Mouse (Mus musculus) thymus, adult 2 months (tissue): ENCODE results near the gene Fam20c. TPM values are rescaled to one million over a fixed set of nuclear protein-coding genes. Genes with fewer than 3 reads are reported as not detected.

Experiments used
- DNase-seq: peaks from one replicate; pipeline ENCODE4 v3.0.0; 2021
- H3K27ac ChIP-seq: fragments of 200-500 bp; 2 replicates; pipeline ENCODE4 v1.5.1; 2012; ENCODE audit warnings: low read length, control low read depth; ENCODE audit not compliant: control insufficient read depth, insufficient read depth
- H3K27me3 ChIP-seq: fragments of 200-500 bp; 2 replicates; pipeline ENCODE4 v1.6.1; 2012; ENCODE audit warnings: mild to moderate bottlenecking, low read length, moderate library complexity, mixed read lengths; ENCODE audit not compliant: control insufficient read depth, insufficient read depth
- H3K36me3 ChIP-seq: fragments of 200-500 bp; 2 replicates; pipeline ENCODE4 v1.6.1; 2012; ENCODE audit warnings: mild to moderate bottlenecking, low read length, moderate library complexity; ENCODE audit not compliant: control insufficient read depth, insufficient read depth
- H3K4me1 ChIP-seq: fragments of 200-500 bp; replicated peaks from 2 replicates; pipeline ENCODE4 v1.6.1; 2012; ENCODE audit warnings: low read length; ENCODE audit not compliant: control insufficient read depth, insufficient read depth
- H3K4me3 ChIP-seq: fragments of 200-500 bp; 2 replicates; pipeline ENCODE4 v1.5.1; 2012; ENCODE audit warnings: mild to moderate bottlenecking, low read length, control low read depth, moderate library complexity; ENCODE audit not compliant: control insufficient read depth, insufficient read depth
- CTCF ChIP-seq: fragments of 200-500 bp; IDR thresholded peaks from 2 replicates; pipeline ENCODE4 v1.5.1; 2012; ENCODE audit warnings: mild to moderate bottlenecking, control low read depth, low read length, moderate library complexity, borderline replicate concordance; ENCODE audit not compliant: control insufficient read depth, poor library complexity, insufficient read depth; ENCODE audit errors: extremely low read depth
- POLR2A ChIP-seq: fragments of 200-500 bp; IDR thresholded peaks from 2 replicates; pipeline ENCODE4 v1.6.1; 2012; ENCODE audit warnings: mild to moderate bottlenecking, low read length, control low read depth, moderate library complexity; ENCODE audit not compliant: control insufficient read depth, poor library complexity, insufficient read depth; ENCODE audit errors: extremely low read depth
- WGBS: fragments of 180-500 bp; shearing (Covaris S2); methylation state at CpG from one replicate; pipeline ENCODE4 v1.1.7; 2018; 5-methylcytosine and 5-hydroxymethylcytosine counted together
- polyA plus RNA-seq: library from polyadenylated mRNA; depleted of rRNA; stranded (reverse); fragments of >200 nt; gene quantifications from 2 replicates; pipeline ENCODE4 v1.2.3, GENCODE M21; 2012

The Fam20c gene
- polyA plus RNA-seq, 1 experiment: 11.0 TPM

GRCm38 (mm10) chr5:138790954-138791480 is 36.7 kb downstream of the Fam20c start:
- H3K4me1 ChIP-seq: no peaks in the 10 kb centered on the region
- H3K36me3 ChIP-seq: no peaks in the 10 kb centered on the region
- H3K27me3 ChIP-seq: no peaks in the 10 kb centered on the region
- no peak overlapping the region for H3K27ac ChIP-seq
- 94% methylated on average over 11 of the region's 11 CpGs for WGBS
- DNase-seq: no peak
- no peak for TF ChIP-seq POLR2A
- TF ChIP-seq CTCF: no peak
- H3K4me3 ChIP-seq: no peak overlapping the region

DNA sequence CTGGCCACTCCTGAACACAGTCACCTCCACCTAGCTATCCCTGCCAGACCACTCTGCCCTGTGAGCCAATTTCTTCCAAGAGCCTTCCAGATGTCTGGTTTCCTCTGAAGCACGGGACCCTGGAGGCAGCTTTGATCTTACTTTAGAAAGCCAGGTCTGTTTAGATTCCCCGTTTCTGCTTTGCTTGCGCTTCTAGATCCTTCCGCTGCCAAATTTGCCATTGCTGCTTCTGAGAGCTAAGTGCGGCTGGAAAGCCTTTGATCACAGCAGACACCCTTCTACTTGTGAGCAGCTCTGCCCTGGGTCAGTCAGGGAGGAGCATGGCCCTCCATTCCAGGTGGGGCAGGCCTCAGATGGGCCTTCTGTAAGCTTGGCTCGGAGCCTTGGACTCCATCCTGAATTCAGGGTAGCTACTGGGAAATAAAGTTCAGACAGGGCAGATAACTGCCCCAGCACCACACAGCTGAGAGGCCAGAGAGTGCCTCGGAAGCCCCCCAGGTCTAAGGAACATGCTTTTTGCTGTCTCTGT is 47.3 kb downstream of the Fam20c start:
- TF ChIP-seq CTCF (no peak), POLR2A (no peak)
- Histone ChIP-seq H3K4me3 (no peak overlapping the region), H3K36me3 (no peaks in the 10 kb centered on the region), H3K27ac (no peak overlapping the region), H3K27me3 (no peaks in the 10 kb centered on the region), H3K4me1 (no peaks in the 10 kb centered on the region)
- DNase-seq: no peak
- WGBS: 90% methylated on average over 7 of the region's 7 CpGs

GRCm38 (mm10) chr5:138804286-138804685 is 50.0 kb downstream of the Fam20c start:
- Histone ChIP-seq H3K27ac (no peak overlapping the region), H3K4me3 (no peak overlapping the region), H3K27me3 (no peaks in the 10 kb centered on the region), H3K36me3 (no peaks in the 10 kb centered on the region), H3K4me1 (no peaks in the 10 kb centered on the region)
- 96% methylated on average over 5 of the region's 5 CpGs for WGBS
- TF ChIP-seq CTCF (no peak), POLR2A (no peak)
- no peak for DNase-seq

- TF ChIP-seq POLR2A (no peak), CTCF (no peak)
- H3K36me3 ChIP-seq: no peaks in the 10 kb centered on the region
- DNase-seq: no peak
- no peaks in the 10 kb centered on the region for H3K27me3 ChIP-seq
- 96% methylated on average over 6 of the region's 6 CpGs for WGBS
- H3K4me3 ChIP-seq: no peak overlapping the region
- H3K27ac ChIP-seq: no peak overlapping the region
- H3K4me1 ChIP-seq: no peaks in the 10 kb centered on the region
These were observed 55.5 kb downstream of the Fam20c start for GRCm38 (mm10) chr5:138809767-138810166.

GRCm38 (mm10) chr5:138819780-138820179 is 65.5 kb downstream of the Fam20c start, which contains the start of gene Gm5294:
Gm5294 (plus strand) TSS chr5:138820080.
- 51% methylated on average over 21 of the region's 21 CpGs for WGBS
- no peak for DNase-seq

DNA sequence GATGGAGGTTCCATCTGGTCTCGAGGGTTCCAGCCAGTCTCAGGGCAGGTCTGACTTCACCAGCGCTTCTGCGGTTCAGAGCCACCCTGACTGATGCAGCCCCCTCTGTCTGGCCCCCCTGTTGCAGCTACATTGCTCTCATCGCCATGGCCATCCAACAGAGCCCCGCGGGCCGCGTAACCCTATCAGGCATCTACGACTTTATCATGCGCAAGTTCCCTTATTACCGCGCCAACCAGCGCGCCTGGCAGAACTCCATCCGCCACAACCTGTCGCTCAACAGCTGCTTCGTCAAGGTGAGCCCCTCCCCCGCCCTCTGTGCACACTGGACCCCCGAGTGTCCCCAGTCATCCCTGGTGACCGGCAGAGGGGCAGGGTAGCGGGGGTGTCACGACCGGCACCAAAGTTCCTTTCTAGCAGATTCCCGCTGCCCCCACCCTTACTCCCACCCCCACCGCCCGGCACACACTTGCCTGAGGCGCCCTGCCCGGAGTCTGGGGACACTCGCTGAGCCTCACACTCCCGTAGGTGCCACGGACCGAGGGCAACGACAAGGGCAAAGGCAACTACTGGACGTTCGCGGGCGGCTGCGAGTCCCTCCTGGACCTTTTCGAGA is 66.5 kb downstream of the Fam20c start:
- DNase-seq: no peak
- no peaks in the 10 kb centered on the region for H3K4me1 ChIP-seq
- TF ChIP-seq POLR2A: no peak
- TF ChIP-seq CTCF: no peak
- 2% methylated on average over 39 of the region's 39 CpGs for WGBS
- H3K36me3 ChIP-seq: no peaks in the 10 kb centered on the region
- H3K4me3 ChIP-seq: no peak overlapping the region
- H3K27ac ChIP-seq: no peak overlapping the region
- H3K27me3 ChIP-seq: peaks cover 3% of the 10 kb centered on the region; the same call in 1 of the 2 replicates

More at GRCm38 (mm10) chr5:138819780-138820179, 65.5 kb downstream of the Fam20c start, which contains the start of gene Gm5294:
- Histone ChIP-seq H3K36me3 (no peaks in the 10 kb centered on the region), H3K4me3 (no peak within 1 kb of the TSS), H3K27me3 (peaks cover 3% of the 10 kb centered on the region; the same call in 1 of the 2 replicates), H3K4me1 (no peaks in the 10 kb centered on the region), H3K27ac (no peak within 1 kb of the TSS)
- TF ChIP-seq POLR2A (no peak), CTCF (no peak)

DNA sequence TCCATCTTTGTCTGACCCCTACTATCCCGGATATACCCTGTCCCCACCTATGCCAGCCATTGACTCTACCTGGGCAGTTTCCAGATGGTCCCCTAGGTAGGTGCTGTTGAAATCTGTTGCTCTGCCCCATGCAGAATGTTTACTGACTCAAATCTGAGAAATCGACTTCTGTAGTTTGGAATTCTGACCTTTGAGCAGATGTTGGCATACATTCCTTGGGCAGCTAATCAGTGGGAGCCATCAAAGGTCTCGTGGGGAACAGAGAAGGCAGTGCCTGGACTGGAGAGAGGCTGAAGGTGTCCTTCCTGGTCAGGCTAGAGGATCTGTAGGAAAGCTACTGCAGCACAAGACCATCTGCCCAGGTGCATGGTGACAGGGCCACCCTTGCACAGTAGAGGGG is 70.8 kb downstream of the Fam20c start:
- Histone ChIP-seq H3K4me3 (no peak overlapping the region), H3K4me1 (no peaks in the 10 kb centered on the region), H3K36me3 (no peaks in the 10 kb centered on the region), H3K27me3 (peaks cover 3% of the 10 kb centered on the region; the same call in 1 of the 2 replicates), H3K27ac (no peak overlapping the region)
- 83% methylated on average over 3 of the region's 3 CpGs for WGBS
- DNase-seq: no peak
- TF ChIP-seq POLR2A (no peak), CTCF (no peak)
